Mouse (Mus musculus) frontal cortex, adult 2 months (tissue): ENCODE measurements at regions not wholly inside any gene's neighbourhood (a gene's known extent, or its start where the extent isn't known, plus 50 kb on each side); places are given as distances from the start of the nearest gene placed in this dataset.

ENCODE experiments used
- DNase-seq, 2 experiments: peaks; one replicate each; pipeline ENCODE4 v3.0.0; 2022; ENCODE audit warnings: low spot score in 1 of 2; ENCODE audit errors: extremely low spot score in 1 of 2

DNA sequence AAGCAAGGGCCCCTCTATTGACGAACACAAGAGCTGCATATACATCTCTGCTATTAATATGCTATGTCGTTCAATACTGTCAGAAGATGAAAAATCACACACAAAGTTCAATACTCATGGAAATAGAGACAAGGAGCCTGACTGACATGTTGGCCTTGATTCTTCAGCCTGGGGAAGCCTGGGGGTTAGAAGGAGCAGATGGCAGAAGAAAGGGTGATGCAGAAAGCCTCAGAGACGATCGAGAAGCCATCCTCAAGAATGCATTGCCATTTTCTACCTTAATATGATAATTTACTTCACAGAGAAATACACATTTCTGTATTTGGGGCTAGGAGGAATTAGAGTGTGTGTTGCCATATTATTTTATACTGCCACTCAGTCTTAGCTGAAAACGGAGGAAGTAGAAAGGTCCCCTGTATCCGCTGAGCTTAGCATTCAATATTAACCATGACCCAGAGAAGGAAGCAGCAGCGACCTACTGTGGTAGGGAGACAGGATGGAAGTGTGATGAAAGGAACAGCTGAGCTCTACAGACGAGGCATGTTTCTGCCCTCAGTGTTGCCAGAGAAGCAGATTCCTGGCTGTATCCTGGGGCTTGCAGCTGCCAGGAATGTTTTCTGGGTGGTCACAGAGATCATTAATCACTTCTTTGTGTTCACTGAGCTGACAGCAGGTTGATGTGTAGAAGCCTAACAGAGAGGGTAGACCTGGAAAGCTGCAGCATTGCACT lies 105.2 kb downstream of the Lrig3 start:
- DNase-seq = no peak

DNA sequence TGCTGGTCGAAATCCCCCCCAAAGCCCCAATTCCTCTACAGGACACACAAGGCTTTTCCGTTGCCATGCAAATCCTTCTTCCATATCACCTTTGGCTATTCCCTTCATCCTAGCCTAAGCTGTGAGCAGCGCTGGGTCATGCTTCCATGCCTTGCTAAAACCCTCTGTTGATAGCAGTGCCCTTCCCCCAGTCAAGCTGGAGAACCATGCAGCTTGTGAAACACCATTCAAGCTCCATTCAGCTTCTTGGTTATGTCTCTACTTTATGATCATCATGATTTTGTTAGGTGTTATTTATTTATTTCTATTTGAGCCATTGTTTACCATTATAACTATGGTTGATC lies 105.7 kb downstream of the Lrig3 start:
- no peak for DNase-seq

DNA sequence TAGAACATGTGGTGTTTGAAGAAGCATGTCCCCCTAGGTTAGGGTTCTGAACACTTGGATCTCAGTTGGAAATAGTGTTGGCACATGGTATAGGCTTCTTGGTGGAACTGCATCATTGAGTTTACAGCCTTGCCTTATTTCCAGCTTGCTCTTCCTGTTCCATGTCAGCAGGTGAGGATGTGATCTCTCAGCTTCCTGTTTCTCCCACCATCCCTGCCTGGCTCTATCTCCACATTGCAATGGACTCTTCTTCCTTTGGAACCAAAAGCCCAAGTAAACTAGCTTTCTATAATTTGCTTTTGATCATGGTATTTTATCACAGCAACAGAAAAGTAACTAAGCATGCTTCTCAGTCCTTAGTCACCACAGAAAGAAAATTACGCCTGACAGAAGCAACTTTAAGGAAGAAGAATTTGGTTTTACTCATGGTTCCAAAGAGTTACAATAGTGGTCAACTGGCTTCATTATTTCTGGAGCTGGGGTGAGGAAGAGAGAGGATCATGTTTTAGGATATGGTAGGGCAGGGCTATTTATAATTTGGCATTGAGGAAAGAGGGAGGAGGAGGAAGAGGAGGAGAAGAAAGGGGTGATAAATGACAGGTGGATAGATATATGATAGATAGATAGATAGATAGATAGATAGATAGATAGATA lies 111.5 kb downstream of the Lrig3 start:
- no peak for DNase-seq

DNA sequence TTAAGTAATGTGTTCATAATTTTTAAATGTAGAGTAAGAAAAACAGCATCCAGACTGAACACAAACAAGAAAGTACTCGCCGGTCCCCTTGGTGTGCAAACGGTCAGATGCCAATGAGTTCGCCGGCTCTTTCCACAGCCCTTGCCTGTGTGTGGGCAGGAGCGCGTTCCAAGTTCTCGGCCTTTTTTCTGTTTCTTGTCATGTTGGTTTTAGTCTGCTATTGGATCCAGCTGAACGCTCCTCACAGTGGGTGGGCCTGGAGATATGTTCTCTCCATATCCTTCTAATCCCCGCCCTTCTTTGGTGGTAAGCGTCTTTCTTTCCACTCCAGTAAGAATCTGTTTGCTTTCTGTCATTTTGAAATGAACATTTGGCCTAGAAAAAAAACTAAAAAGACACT lies 116.6 kb downstream of the Lrig3 start:
- peak in 1 of 2 experiments; percentile 2 for DNase-seq

DNA sequence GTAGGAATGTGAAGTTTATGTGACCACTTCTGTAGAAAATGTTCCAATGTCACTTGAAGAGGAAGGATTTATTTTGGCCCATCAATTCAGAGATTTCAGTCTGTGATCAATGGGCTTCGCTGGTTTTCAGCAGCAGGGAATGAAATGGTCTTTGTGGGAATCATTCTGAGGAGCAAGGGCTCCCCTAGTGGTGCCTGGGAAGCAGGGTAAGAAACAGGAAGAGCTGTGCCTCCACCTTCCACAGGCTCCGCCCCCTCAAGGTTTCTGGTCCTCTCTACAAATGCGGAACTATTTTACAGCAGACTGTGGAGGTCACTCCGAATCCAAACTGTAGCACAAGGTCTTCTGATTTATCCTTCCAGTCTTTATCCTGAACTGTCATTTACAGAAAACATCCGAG lies 120.7 kb downstream of the Lrig3 start:
- no peak for DNase-seq

DNA sequence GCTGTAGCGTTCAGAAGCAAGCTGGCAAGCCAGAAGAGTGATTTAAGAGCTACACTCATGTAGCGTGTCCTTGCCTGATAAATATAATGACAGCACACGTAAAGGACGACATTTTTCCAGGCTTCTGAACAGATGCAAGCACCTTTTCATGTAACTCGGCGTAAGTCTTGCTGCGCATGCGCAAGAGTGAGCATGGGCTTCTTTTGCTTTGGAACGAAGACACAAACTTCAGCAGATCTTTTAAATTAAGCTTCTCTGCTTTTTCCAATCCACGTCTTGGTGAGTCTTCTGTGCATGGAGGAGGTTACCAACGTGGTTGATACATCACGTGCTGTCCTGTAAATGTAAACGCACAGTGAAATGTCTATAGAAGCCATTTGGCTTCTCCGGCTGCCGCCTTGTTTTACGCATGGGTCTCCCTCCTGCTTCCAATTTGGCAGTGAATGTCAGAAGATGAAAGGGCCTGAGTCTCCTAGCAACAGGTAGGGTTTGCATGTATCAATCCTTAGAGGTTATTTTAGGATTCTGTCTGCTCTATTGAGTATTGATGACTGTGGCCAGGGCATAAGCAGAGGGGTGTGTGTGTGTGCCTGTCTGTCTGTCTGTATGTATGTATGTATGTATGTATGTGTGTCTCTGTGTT lies 128.4 kb downstream of the Lrig3 start:
- peak; percentile 17 to 59 for DNase-seq

DNA sequence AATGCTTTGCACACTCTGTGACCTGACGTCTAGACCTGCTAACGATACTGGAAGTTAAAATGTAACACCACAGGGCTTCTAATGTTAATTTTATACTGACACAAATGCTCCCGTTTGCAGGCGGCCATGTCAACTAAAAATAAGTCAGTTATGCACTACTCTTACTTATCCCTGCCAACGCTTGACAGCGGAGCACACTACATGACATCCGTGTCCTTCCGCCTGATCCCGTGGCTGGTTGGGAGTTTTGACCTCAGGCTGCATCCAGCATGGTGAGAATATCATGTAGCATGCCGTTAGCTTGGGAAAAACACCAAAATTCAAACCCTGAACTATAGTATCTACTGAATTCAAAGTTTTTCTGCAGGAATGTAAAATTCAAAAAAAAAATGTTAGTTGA lies 131.9 kb downstream of the Lrig3 start:
- DNase-seq = no peak

DNA sequence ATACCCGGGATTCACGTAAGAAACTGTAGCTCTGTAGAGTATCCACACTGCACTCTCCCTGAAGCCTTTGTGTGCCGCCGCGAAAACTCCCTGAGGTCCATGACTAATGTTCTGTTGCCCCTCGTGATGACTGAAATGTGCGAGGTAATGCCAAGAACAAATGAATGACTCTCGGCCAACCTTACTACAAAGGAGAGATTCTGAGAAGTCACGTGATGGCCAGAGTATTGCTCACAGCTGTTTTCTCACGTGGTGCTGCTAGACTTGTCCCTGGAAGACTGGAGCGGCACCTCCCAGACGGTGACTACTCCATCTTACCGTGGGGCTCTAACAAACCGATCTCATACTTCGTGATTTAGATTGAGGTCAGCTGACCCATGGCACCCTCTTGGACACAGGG lies 136.9 kb downstream of the Lrig3 start:
- DNase-seq = no peak

DNA sequence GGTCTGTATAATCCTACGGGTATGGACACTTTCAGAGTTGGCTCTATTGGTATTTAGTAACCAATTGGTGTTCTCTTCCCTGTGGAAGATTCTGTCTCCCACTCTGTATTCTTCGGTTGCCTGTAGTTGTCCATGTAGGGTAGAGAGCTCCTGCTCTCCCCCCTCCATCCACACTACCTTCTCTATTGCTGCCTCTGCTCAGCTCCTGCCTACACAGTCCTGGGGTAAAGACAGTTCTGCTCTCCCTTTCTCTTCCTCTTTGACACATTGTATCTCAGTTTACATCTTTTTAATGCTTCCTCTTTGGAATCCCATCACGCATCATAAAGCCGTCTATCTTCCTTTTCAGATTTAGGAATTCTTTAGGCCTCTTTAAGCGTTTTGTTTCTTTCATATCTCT lies 147.1 kb downstream of the Lrig3 start:
- DNase-seq = no peak

DNA sequence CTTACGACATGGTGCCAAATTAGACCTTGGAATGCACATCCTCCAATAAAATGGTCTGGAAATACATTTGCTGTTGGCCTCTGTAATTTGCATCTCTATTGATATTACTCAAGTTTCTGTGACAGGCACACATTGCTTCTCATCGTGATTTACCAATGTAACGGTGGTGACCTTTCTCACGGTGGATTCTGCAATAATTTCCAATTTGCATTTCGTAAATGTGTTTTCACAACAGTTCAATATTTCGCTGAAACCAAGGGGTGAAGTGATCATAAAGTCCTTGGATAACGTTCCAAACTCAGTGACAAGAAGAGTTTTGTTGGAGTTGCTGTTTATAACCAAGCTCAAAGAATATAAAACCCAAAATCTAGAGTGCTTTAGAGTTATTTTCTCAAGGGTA lies 149.4 kb downstream of the Lrig3 start:
- DNase-seq = no peak

DNA sequence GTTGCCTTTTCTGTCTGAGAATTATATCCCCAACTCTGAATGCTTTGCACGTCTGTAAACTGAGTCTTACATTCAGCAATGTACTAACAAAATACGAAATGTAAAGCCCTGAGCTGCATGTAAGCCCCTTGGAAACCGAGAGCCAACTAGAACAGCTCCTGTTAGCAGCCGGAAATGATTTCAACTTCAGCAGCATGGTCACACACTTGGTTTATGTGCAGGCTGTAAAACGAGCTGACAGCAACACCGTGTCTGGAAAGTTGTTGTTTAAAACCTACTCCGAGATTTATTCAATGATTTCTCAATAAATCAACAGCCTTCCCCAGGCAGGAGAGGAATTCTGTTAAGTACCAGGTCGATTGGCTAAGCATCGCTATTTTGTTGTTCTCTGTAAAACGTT lies 155.7 kb downstream of the Lrig3 start:
- no peak for DNase-seq

DNA sequence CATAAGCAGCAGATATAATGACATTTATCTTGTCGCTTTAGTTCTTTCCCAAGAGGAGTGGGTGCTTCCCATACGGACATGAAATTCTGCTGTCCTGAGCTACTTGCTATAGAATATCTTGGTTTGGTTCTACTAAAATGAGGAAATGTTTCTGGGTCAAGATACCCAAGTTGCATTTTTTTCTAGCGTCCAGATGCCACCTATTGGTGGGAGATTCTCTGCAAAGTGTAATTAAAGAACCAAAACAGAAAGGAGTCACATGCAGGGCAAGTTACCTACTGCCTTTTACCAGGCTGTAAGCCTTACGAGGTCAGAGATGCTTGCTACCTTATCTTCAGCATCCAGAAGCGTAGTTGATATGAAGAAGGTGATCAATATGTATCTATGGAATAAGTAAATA lies 156.5 kb downstream of the Lrig3 start:
- DNase-seq = peak in 1 of 2 experiments; percentile 26

DNA sequence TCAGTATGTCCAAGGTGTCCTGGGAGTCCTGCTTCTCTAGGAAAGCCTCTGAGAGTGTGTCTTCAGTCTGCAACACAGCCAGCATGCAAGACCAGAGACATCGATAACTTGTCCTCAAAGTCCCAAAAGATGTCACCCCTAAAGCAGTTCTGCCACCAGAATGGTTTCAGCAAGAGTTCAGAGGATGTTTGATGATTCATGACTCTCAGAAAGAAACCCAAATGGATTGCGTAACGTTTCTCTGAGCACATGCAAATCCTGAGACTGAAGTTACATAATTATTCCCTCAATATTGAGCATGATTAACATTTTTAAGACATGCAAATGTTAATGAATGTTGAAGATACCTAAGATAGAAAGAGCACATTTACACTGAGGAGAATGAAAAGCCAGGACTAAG lies 167.2 kb downstream of the Lrig3 start:
- DNase-seq = peak in 1 of 2 experiments; percentile 17

DNA sequence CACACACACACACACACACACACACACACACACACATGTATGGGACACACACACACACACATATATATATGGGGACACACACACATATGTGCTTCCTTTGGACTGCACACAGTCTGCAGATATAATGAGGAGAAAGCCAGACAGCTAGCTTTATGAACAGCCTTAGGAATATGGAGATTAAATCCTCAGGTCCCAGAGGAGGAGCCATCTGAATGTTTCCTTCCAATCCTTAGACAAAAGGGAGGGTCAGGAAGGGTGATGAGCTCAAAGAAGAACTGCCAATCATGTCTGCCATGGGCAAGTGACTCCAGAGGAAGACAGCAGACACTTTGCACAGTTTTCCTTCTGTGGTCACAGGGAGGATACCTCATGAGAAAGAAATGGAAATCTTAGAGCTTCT lies 168.0 kb downstream of the Lrig3 start:
- DNase-seq = no peak

DNA sequence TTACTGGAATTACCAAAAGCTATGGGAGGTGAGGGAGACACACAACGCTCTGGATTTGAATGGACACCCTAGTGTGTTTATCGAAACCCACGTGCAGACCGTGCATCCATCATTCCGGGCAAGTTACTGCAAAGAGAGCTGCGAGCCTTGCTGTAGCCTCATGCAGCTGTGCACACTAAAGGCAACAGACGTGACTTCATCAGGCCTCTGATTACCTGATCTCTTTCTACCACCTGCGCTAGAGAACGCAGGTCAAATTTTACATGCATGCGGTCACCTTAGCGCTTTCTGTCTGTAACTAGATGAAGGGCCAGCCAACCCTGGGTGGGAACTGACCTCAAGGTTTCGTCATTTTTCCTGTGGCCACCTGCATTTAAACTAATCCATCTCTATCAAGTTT lies 172.6 kb downstream of the Lrig3 start:
- no peak for DNase-seq

DNA sequence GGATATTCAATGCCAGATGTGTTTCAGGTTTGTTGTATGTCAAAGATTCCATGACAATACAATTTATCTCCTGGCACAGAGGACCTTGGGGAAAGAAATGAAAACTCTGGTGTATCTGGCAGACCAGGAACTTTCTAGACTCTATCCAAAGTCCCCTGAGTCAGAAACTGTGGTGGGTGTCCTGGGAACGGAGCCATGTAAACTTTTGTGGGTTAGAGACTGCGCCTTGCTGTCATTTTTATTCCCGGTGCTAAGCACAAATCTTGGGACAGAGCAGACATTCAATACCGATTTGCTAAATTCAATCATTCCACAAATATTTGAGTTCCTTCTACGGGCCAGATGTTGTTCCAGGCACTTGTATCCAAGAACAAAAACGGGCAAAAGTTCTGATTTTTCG lies 175.6 kb downstream of the Lrig3 start:
- DNase-seq = peak in 1 of 2 experiments; percentile 5

DNA sequence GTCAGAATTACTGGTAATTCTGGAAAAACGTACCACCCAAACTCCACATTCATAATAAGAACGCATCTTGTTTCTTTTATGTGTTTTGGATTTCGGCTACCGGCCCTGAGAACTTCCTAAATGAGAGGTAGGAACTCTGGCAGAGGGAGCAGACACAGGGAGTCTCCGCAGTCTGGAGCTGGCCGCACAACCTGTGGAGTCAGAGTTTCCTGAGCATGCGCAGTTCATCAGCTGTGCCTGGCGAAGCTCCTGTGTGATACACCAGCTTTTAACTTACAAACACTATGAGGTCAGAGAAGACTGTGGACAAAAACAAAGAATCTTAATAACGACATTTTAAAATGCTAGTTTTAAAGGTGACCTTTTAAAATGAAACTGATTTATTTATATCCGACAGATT lies 177.9 kb downstream of the Lrig3 start:
- DNase-seq = no peak

DNA sequence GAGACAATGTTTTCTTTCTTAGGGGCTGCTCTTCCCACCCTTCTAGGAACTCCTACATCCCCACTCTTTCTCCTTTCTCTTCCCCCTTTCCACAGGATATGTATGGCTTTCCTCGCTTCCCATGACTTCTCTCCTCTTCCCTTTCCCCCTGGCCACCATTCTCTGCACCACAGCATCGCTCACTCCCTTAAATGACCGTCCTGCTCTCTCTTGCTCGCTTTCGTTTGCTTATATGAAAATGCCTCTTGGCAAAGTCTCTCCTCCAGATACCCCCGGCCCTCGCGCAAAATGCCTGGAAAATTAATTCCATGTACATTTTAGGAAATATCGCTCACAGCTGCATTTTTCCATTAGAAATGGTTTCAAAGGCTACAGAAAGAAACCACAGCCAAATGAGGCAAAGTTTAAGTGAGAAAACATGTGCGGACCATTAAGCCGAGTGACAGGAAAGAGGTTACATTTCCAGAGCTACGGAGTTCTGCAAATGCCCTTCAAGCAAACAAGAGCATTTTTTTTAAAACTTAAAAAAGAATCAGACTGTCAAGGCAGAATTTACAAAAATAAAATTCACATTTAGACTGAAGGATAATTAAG lies 178.7 kb downstream of the Lrig3 start:
- DNase-seq = no peak

DNA sequence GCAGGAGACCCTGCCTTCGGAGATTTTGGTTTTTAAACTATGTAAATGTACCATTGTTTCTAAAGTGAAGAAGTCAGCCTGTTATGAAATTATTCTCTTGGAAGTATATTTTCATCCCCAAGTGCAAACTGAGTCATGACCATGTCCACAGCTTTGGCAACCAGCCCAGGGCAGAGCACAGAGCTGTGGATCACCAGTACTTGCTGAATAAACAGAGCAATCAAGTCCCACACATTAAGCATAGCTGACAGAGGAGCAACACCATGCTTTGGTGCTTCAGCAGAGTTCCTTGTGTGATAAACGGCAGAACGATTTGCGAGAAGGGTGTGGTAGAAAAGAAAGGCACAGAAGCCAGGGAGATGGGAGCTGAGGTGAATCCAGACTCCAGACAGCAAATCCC lies 191.3 kb downstream of the Lrig3 start:
- DNase-seq = peak in 1 of 2 experiments; percentile 7

DNA sequence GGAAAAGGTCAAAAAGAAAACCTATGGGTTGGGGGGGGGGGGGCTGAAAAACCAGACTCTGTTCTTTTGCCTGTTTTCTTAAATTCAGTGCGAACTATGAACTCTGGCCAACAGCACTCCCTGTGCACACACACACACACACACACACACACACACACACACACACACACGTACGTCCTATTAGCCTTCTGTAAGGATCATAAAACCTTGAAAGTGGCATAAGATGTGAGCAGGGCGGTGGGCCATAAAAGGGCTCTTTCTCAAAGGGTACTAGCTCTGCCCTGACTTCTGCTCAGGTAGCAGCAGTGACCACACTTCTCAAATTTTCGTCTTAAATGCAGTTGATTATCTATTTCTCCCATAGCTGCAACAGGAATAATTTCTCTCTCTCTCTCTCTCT lies 199.2 kb downstream of the Lrig3 start:
- no peak for DNase-seq

DNA sequence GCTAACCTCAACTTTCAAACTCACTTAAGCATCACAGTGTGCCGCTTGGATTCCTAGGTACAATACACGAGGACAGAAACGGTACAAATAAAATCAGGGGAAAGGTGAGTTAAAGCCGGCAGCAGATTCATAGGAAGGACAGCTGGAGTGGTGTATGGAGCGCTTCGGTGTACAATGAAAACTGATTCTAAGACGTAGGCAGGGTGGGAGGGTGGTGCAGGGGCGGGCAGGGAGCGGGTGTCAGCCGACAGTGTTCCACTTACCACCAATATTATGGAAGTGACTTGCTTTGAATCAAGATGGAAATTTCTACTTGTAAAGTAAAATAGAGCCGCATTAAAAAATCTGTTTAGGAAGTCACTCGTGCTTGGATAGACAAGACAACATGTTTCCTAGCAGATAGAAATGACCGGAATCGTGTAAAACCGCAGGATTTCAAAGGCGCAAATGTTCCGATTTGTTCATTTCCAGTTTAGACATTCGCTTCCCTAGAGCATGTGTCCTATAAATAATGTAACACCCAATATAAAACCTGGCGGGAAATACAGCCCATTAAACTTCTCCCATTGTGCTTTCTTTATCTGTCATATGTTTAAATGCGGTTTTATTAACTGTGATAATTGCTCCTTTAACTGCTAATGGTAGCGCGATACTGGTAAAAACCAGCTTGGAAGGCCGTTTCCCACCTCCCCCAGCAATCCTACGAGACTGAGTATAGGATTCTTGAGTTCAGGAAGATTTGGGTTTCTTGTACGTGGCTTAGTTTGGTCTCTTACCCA lies 203.3 kb downstream of the Lrig3 start:
- DNase-seq = no peak
